7 mouse cellular contexts compared by ENCODE assay signal in the genomic region with DNA sequence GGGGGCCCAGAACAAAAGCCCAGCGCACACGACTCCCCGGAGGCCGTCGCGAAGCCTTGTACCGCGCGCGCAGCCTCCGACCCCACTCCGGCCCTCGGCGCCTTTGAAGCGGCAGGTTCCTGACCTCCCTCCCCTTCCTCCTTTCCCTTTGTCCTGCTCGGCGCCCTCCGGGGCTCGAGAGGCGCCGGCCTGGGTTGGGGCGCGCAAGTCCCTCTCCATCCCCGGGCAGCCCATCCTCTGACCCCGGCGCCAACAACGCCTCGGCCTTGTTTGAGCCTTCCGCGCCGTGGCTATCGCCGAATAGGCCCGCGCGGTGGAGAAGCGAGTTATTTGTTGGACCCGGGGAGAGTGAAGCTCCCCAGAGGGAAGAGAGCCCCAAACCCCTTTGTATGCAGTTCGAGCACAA. TPM values are rescaled to one million over a fixed set of nuclear protein-coding genes. Genes with fewer than 3 reads are reported as not detected.
DNase-seq lines count a peak whose midpoint lies in the region; ATAC-seq and TF ChIP-seq lines count a peak whose summit lies in the region.

No protein-coding gene starts in this region.

- TF ChIP-seq CTCF in bone marrow, adult 2 months (IDR thresholded peaks at IDR 0.05; ENCODE audit: control insufficient read depth, insufficient read depth, low read length): no peak
- TF ChIP-seq CTCF in hindbrain, postnatal 0 days (IDR thresholded peaks at IDR 0.05; ENCODE audit: low read depth): no peak

- H3K9ac ChIP-seq in lung, embryonic 16.5 days (ENCODE audit: low read length): peak overlapping the region; percentile 98
- peak overlapping the region; percentile 99 for H3K9ac ChIP-seq in embryonic facial prominence, embryonic 14.5 days (ENCODE audit: low read depth, low read length)
- H3K9ac ChIP-seq in hindbrain, postnatal 0 days (replicated peaks; ENCODE audit: low read length): peak overlapping the region; percentile 100

- no peaks in the 10 kb centered on the region for H3K36me3 ChIP-seq in lung, embryonic 16.5 days (ENCODE audit: control insufficient read depth, insufficient read depth, low read length)
- peaks cover 6% of the 10 kb centered on the region; the same call in 1 of the 2 replicates for H3K36me3 ChIP-seq in embryonic facial prominence, embryonic 14.5 days (ENCODE audit: control insufficient read depth, insufficient read depth, low read length)
- H3K36me3 ChIP-seq in hindbrain, postnatal 0 days (ENCODE audit: insufficient read depth, low read length): no peaks in the 10 kb centered on the region

- under 1% methylated on average over 39 of the region's 39 CpGs for WGBS in lung, embryonic 16.5 days
- under 1% methylated on average over 39 of the region's 39 CpGs for WGBS in bone marrow, adult 2 months
- WGBS in embryonic facial prominence, embryonic 14.5 days: under 1% methylated on average over 24 of the region's 39 CpGs
- WGBS in hindbrain, postnatal 0 days: under 1% methylated on average over 38 of the region's 39 CpGs

- no peak for DNase-seq in lung, postnatal 36 days
- DNase-seq in embryonic facial prominence, embryonic 14.5 days (ENCODE audit: low spot score): no peak
- DNase-seq in hindbrain, postnatal 0 days (ENCODE audit: low spot score): peak; percentile 76
- peak; percentile 64 to 66 for DNase-seq in lung, postnatal 4 days

- no peak for TF ChIP-seq POLR2A in bone marrow, adult 2 months (IDR thresholded peaks at IDR 0.05; ENCODE audit: borderline replicate concordance, control insufficient read depth, low read depth, low read length)

- no peaks in the 10 kb centered on the region for H3K27me3 ChIP-seq in lung, embryonic 16.5 days (ENCODE audit: control insufficient read depth, insufficient read depth, low read depth, low read length)
- no peaks in the 10 kb centered on the region for H3K27me3 ChIP-seq in embryonic facial prominence, embryonic 14.5 days (replicated peaks; ENCODE audit: control insufficient read depth, insufficient read depth, low read length)
- no peaks in the 10 kb centered on the region for H3K27me3 ChIP-seq in hindbrain, postnatal 0 days (ENCODE audit: insufficient read depth, low read length)

- H3K27ac ChIP-seq in lung, embryonic 16.5 days (ENCODE audit: low read length): peak overlapping the region; percentile 85
- H3K27ac ChIP-seq in bone marrow, adult 2 months (ENCODE audit: control insufficient read depth, insufficient read depth, low read depth, low read length, poor library complexity): peak overlapping the region; percentile 13
- H3K27ac ChIP-seq in embryonic facial prominence, embryonic 14.5 days (replicated peaks; ENCODE audit: low read depth, low read length): peak overlapping the region; percentile 97
- peak overlapping the region; percentile 98 for H3K27ac ChIP-seq in hindbrain, postnatal 0 days

- peak overlapping the region; percentile 69 for H3K4me3 ChIP-seq in lung, embryonic 16.5 days (ENCODE audit: low read length)
- H3K4me3 ChIP-seq in bone marrow, adult 2 months (replicated peaks; ENCODE audit: control insufficient read depth, low read depth, low read length): peak overlapping the region; percentile 27
- peak overlapping the region; percentile 92 for H3K4me3 ChIP-seq in embryonic facial prominence, embryonic 14.5 days (ENCODE audit: low read depth, low read length)
- peak overlapping the region; percentile 82 for H3K4me3 ChIP-seq in hindbrain, postnatal 0 days (ENCODE audit: low read length)

- H3K9me3 ChIP-seq in lung, embryonic 16.5 days (ENCODE audit: control insufficient read depth, low read length): no peaks in the 10 kb centered on the region
- H3K9me3 ChIP-seq in embryonic facial prominence, embryonic 14.5 days (ENCODE audit: control insufficient read depth, low read length): no peaks in the 10 kb centered on the region
- no peaks in the 10 kb centered on the region for H3K9me3 ChIP-seq in hindbrain, postnatal 0 days (ENCODE audit: low read length)

- H3K4me1 ChIP-seq in lung, embryonic 16.5 days (replicated peaks; ENCODE audit: control insufficient read depth, insufficient read depth, low read length): peaks cover 25% of the 10 kb centered on the region
- no peaks in the 10 kb centered on the region; the same call in 1 of the 2 replicates for H3K4me1 ChIP-seq in bone marrow, adult 2 months (ENCODE audit: control insufficient read depth, insufficient read depth, low read length)
- H3K4me1 ChIP-seq in embryonic facial prominence, embryonic 14.5 days (ENCODE audit: control insufficient read depth, insufficient read depth, low read length): peaks cover 25% of the 10 kb centered on the region
- peaks cover 18% of the 10 kb centered on the region for H3K4me1 ChIP-seq in hindbrain, postnatal 0 days (ENCODE audit: insufficient read depth, low read length)

- peak overlapping the region; percentile 97 for H3K4me2 ChIP-seq in lung, embryonic 16.5 days (ENCODE audit: low read depth, low read length)
- H3K4me2 ChIP-seq in embryonic facial prominence, embryonic 14.5 days (ENCODE audit: low read depth, low read length): peak overlapping the region; percentile 100
- peak overlapping the region; percentile 92 for H3K4me2 ChIP-seq in hindbrain, postnatal 0 days (ENCODE audit: low read depth, low read length)

- no peak for ATAC-seq in lung, embryonic 16.5 days (ENCODE audit: low read depth)
- no peak for ATAC-seq in embryonic facial prominence, embryonic 14.5 days (ENCODE audit: low read depth)
- no peak for ATAC-seq in hindbrain, postnatal 0 days
- ATAC-seq in monocyte, adult 5-6 weeks (replicated peaks; ENCODE audit: insufficient number of reproducible peaks, low FRiP score, low TSS enrichment, poor library complexity, severe bottlenecking): no peak

RNA-seq across cellular contexts. Expression of a gene that starts 2.0 kb away (rescaled TPM):
- polyA plus RNA-seq in lung, embryonic 16.5 days (2015; fragmentation: Nextera tagmentation; extraction: Ambion mirVana): 7.0 and 7.5 TPM in 2 replicates
- polyA plus RNA-seq in bone marrow, adult 2 months (2011; ENCODE audit: insufficient read depth, insufficient read length, low replicate concordance, missing spikeins): 2.2 and 5.8 TPM in 2 replicates
- 11.1 and 12.0 TPM in 2 replicates for polyA plus RNA-seq in embryonic facial prominence, embryonic 14.5 days (2014; fragmentation: Nextera tagmentation; extraction: Ambion mirVana)
- total RNA-seq in hindbrain, postnatal 0 days (2014; rRNA removed): 31.1 and 43.1 TPM in 2 replicates
- 8.8 and 9.1 TPM in 2 replicates for polyA plus RNA-seq in hindbrain, postnatal 0 days (2015; fragmentation: Nextera tagmentation; extraction: Ambion mirVana)
- 0.68 to 0.85 TPM (median 0.76 TPM) in 3 replicates for total RNA-seq in monocyte, adult 5-6 weeks (2017)

Comparison
In these comparisons a context has a peak if more than half of its experiments do, and no peak if none do; other contexts are left out.
1. DNase-seq: peak in hindbrain, postnatal 0 days (single experiment) and lung, postnatal 4 days (2 of 2); none in lung, postnatal 36 days (single experiment) and embryonic facial prominence, embryonic 14.5 days (single experiment).
2. H3K27ac ChIP-seq: peak in every context shown above with its lines; median percentile 98 in hindbrain, postnatal 0 days; 97 in embryonic facial prominence, embryonic 14.5 days; 85 in lung, embryonic 16.5 days; 13 in bone marrow, adult 2 months.
3. H3K4me3 ChIP-seq: peak in every context shown above with its lines; median percentile 92 in embryonic facial prominence, embryonic 14.5 days; 82 in hindbrain, postnatal 0 days; 69 in lung, embryonic 16.5 days; 27 in bone marrow, adult 2 months.
4. Peak in every context shown above with its lines, with median percentiles within 50 percentile points of each other: H3K4me2 ChIP-seq and H3K9ac ChIP-seq.